Mouse (Mus musculus): ENCODE measurements around the gene Kcnk6.

The Kcnk6 gene

DNA sequence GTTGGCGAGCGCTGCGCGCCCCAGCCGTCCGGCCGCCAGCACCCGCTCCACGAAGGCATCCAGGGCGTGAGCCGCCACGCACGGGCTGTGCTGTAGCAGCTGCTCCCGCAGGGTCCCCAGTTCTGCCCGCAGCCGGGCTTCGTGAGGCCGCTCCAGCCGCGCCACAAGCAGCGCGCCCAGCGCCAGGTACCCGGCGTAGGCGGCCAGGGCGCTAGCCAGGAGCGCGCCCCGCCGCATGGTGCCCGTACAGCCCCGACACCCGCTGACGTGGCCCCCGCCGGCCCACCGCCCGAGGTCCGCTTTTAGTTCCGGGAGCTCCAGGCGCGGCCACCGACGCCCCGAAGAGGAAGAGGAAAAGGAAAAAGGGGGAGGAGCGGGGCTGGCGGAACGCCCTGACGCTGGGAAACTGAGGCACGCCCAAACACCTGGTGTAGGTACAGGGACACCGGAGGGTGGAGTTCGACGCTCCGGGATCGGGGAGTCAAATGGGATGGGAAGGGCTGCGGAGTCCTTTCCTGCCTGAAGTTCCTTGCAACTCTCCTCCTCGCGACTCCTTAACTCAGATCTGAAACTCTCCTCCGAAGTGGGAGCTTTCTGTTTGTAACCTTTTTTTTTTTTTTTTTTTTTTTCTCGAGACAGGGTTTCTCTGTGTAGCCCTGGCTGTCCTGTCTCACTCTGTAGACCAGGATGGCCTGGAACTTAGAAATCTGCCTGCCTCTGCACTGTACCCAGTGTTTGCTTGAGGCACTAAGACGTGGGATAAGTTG is at the start of gene Kcnk6:
Gene Kcnk6 (minus strand): TSS at position 269 of the 767 bp plus-strand sequence.
- no peak for DNase-seq (ENCODE audit: low spot score)

DNA sequence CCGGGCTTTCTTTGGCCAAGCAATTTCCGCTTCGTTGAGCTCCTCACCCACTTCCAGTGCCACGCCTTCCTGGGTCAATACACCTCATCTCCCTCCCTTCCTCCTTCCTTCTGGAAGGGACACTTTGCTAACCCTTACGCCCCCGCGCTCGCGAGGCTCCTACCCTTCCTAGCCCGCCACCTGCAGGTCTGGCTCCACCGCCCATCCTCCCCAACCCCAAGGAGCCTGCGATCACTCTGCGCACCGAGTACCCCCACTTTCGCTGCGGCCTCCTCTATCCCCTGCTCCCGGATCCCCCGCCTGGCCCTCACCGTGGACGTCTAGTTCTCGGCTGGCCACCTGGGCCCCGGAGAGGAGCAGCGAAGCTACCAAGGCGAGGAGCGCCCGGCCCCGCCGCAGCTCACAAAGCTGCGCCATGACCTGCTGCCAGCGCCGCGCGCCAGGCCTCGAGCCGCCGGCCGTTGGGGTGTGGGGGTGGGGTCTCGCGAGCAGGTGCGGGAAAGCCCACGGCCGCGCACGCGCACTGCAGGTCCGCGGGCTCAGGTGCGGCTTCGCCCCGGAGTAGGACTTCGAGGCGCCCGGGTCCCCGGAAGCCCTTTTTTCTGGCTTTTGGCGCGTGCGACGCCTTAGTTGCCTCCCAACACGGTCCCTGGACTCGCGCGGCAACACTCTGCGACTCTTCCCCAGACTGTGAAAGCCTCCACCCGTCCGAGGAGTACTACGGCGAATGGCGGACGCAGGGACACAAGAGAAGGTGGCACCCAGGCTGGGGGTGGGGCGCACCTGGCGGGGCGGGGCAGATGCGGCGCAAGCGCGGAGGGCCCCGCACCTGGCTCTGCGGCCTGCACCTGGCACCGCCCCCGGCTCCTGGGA is 49.1 kb upstream of the Kcnk6 start, which contains the start of gene Spint2:
Gene Spint2 (minus strand): TSS at position 712 of the 873 bp plus-strand sequence.
- peak; percentile 89 for DNase-seq (ENCODE audit: low spot score)

DNA sequence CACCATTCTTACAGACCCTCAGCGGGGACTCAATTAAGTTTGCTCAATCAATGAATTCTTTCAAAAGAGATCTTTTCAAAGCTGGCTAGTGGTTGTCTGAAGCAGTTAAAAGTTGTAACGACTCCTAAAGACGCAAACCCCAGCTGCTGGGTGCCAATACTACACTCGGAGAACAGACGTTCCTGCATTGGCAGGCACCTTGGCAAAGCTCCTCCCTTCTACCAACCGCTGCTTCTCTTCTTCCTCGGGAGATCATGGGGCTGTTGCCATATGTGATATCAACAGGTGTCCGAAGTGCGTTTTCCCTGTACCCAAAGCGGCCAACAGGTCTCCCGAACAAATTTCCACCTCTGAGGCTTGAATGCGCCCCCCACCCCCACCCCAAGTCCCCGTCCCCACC is 48.5 kb upstream of the Kcnk6 start:
- DNase-seq (ENCODE audit: low spot score), result no peak

DNA sequence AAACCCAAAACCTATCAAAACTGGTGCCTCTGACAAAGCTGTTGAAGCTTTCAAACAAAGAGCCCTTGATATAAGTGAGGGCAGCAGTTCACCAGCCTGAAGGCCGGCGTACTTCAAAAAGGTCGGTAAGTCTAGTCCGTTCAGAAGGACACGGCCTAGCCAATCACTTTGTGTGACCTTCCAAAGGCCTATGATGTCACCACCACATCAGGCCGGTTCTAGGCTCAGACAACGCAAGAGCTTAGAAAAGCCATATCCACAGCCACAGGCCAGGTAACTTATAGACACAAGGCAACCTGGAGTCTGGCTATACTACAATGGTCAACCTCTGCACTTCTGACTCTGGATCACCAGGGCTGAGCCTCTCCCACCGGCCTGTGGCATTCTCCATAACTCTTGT is 47.6 kb upstream of the Kcnk6 start:
- no peak for DNase-seq (ENCODE audit: low spot score)

DNA sequence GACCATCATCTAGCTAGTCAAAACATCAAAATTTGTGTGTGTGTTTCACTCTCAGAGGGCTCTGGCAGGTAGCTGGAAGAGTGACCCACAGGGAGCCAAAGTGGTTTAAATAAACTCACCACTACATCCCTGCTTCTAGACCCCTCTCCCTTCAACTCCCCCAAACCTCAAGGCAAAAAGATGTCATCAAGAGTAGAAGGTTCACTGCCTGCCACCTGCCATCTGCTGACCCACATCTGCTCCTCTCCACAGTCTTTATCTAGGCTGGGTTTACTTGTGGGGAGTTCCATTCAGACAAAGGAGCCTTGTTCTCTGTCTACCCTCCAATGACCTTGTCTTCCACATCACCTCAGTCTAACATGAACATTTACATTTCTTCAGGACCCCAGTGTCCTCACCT is 46.9 kb upstream of the Kcnk6 start:
- DNase-seq (ENCODE audit: low spot score), result no peak

DNA sequence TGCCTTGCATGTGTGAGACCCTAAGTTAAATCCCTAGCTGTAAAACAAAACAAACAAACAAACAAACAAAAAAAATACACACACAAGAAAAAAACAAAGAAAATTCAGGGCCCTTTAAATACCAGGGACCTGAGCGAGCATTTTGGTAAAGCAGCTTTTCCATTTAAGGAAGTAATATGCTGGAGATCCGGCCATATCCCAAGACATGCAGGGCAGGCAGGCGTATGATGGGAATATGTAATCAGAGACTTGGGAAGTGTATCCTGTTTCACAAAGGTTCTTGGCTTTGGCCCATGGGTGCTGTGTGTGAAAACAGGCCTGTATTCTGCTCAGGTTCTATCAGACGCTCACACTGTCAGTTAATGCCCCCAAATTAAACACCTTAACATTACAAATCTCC is 45.2 kb upstream of the Kcnk6 start:
- no peak for DNase-seq (ENCODE audit: low spot score)

DNA sequence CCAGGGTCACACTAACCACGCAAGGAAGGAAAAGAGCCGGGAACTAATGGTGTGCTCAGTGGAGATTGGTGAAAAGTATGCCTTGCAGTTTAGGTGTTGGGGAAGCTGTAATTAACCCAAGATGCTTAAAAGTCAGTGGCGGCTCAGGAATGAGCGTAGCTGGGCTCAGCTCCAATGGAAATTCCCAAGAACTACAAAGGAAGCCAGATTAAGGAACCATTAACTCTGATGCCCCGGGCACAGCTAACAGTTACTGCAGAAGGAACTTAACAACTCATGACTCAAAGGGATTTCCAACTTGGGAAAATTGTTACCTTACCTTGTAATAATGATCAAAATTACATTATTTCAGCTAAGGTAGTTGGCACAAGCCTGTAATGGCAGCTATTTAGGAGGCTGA is 44.4 kb upstream of the Kcnk6 start:
- DNase-seq (ENCODE audit: low spot score), result no peak

DNA sequence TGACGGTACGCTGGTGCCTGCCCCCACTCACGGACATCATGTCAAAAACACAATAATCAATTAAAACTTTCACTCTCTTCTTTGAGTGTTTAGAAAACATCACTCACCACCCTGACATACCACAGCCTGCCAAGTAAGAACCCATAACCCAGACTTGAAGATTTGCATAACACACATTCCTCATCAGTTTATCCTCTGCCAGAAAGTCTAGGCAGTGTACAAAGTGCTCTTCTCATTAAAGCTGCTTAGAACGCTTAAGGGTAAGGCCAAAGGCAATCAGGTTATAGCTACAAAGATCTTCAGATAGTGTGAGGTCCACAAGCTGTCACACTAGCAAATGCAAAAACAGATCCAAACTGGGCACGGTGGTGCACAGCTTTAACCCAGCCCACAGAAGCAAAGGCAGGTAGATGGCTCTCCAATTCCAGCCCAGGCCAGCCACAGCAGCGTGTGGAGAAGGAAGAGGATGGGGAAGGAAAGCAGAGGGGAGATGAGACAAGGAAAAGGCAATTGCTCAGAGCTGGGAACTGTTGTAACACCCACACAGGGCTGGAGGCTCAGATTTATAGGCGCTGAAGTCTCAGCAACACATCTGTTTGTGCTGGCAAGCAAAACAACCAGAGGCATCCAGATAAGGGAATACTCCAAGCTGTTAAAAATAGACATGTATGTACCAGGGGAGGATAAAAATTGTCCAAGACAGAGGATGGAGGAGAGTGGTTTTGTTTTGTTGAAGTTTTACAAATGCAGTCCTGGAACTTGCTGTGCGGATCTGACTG is 39.6 kb upstream of the Kcnk6 start:
- no peak for DNase-seq (ENCODE audit: low spot score)

DNA sequence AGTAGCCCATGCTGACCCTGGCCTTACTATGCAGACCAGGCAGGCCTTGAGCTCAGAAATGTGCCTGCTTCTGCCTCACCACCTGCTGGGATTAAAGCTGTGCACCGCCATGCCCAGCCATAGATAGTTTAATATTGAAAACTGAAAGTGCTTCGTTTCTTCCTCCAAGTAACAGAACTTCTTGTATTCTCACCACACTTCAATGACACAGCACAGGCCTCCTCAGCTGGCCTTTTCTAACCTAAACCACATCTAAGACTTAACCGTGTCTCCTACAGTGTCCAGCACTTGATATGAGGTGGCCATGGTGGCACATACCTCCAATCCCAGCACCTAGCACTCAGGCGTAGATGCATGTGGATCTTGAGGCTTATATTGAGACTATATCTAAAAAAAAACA is 38.1 kb upstream of the Kcnk6 start:
- DNase-seq (ENCODE audit: low spot score), result no peak

DNA sequence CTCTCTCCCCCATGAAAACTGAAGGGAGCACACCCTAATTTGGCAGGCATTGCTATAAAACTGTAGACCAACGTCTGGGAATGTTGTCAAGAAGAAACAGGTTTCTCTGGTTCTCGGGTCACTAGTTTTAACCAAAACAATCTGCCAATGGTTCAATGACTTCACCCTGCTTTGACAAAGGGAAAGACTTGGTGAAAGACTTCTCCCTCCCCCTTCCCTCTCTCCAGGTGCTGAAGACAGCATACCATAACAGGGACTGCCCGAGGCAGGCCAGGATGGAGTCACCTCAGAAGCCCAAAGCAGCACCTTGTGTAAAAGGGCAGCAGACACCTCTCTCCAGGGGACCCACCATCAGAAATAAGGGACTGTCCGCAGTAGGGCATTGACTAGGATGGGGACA is 34.6 kb upstream of the Kcnk6 start:
- no peak for DNase-seq (ENCODE audit: low spot score)

DNA sequence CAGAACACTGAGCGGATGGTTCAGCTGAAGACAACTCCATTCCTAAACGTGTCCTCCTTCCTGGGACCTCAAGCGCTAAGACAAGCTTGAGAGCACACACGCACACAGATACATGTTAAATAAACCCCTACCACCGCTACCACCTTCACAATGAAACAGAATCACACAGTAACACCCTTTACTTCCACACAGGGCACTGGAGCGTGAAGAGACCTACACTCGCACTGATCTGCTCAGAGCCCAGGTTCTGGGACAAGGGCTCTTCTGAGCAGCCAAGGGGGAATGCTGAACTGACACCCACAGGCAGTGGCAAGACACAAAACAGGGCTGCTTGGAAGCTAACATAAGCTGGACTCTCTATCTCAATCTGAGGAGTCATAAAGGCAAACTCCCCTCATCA is 33.3 kb upstream of the Kcnk6 start:
- no peak for DNase-seq (ENCODE audit: low spot score)

DNA sequence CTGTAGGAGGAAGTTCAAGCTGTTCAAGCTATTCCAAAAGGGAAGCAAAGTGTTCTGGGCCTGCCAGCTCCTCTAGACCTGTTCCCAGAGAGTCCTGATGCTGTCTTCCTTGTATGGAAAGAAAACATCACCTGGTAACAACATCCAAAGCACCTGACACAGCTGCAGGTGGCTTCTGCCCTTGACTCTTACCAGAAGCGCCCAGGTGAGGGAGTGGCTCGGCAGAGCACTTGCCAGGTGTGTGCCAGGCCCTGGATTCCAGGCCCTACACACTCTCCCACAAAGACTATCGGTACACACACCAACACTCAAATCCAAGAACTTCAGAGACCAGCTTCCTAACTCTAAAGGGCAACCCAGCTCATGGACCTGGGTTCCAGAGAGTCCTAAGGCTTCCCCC is 31.5 kb upstream of the Kcnk6 start:
- no peak for DNase-seq (ENCODE audit: low spot score)

DNA sequence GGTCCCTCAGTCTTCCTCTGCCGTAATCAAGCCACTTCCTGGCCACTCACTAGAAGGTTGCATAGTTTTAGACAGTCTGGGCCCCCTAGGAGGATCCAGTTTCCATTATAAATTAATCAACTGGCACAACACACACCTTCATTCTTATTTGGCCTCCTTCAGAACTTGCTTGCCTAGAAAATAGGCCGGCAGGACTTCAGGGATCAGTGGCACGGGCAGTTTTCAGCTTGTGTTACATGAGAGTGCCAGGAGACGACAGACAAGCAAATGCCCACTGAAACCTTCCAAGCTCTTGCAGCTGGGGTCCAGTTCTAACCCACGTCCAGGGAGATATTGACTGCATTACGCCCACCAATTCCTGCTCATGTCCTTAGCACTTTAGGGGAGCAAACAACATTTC is 29.8 kb upstream of the Kcnk6 start:
- DNase-seq (ENCODE audit: low spot score), result no peak

DNA sequence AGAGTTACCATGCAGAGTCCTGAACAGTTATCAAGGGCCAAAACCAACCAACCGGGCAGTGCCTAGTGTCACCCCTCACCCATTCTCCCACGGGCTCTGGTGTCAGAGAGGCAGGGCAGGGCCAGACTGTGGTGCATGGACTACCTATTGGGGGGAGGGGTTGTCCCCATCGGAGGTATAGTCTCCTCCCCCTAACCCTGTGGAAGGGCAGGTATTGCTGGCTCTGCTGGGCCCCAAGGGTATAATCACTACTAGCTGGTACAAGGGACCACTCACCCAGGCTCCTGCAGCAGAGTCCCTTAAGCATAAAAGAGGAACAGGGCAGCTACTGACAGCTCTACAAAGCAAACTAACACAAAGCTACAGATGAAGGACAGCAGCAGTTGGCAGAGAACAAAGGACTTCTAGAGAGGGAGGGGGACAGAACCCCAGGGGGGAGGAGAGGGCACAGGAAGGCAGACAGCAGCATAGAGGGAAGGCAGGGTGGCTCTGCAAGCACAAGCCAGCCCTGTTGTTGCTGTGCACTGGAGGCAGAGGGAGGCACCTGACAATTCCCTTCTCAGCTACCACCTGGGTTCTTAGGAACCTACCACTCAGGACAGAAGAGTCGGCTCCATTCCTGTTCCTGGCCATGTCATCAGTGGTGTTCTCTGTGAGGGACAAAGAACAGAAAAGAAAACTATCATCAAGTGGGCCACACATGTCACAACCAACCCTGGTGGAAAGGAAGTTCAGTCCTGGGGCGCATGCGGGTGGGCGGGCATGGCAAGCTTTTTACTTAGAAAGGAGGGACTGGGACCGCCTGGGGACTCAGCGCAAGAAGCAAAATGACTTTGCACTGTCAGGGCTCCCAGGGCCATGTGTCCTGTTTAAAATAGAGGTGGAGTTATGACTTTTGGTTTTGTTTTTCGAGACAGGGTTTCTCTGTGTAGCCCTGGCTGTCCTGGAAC is 27.7 kb upstream of the Kcnk6 start:
- DNase-seq (ENCODE audit: low spot score), result no peak

DNA sequence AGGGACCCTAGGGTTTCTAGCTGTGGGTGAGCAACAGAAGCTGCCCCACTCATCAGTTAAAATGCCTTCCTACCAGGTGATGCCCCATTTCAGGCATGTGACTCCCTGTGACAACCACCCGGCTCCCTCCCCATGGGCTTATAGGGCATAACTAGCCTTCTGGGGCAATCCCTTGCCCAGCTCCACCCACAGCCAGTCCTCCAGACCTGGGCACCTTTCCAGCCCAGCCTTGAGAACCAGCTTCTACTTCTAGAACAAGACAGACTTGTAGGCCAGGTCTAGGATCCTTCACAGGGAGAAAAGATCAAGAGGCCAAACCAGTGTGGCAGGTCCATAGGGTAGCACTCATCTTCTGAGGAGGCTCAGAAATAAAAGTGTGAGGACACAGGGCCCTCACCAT is 25.1 kb upstream of the Kcnk6 start:
- DNase-seq (ENCODE audit: low spot score), result no peak

DNA sequence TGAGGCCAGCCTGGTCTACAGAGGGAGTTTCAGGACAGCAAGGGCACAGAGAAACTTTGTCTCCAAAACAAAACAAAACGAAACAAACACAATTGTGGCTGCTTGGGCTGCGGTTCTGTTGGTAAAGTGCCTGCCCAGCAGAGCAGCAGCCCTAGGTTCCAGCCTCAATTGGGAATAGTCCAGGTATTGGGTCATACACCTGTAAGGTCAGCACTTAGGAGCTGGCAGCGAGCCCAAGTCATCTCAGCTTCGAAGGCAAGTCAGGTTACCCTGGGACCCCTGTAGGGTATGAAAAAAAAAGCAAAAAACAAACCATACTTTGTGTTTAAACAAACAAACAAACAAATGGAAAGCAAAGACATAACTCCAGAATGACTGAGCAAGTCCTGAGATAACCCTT is 23.6 kb upstream of the Kcnk6 start:
- DNase-seq (ENCODE audit: low spot score), result no peak

DNA sequence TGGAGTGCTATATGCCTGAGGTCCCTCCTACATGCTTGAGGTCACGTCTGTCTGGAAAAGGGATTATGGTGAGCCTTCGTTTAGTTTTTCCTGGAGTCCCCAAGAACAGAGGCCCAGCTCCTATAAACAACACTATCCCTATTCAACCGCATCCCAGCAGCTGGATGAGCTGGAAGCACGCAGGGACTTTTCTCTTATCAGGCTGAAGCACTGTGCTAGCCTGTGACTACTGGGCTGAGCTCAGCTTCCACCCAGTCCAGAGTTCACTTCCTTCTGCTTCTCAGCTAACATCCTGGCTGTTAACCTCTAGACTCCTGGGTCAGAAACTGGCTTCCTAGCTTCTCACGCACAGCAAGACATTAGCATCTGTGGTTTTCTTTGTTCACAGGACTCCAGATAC is 21.5 kb upstream of the Kcnk6 start:
- no peak for DNase-seq (ENCODE audit: low spot score)

DNA sequence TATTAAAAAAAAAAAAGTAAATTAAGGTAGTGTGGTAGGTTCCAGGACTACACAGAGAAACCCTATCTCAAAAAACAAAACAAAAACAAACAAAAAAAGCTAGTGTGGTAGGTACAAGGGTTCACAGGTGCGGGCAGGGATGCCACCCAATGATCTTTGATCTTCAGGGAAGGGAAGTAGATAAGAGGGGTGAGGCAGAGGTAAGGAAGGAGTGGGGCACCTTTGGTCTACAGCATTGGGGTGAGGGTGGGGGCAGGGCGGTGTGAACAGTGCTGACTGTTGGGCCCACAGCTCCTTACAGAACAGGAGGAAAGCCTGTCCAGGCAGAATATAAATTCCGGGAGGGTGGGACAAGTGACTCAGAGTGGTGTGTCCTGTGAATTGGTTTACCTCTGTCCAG is 18.9 kb upstream of the Kcnk6 start:
- no peak for DNase-seq (ENCODE audit: low spot score)

DNA sequence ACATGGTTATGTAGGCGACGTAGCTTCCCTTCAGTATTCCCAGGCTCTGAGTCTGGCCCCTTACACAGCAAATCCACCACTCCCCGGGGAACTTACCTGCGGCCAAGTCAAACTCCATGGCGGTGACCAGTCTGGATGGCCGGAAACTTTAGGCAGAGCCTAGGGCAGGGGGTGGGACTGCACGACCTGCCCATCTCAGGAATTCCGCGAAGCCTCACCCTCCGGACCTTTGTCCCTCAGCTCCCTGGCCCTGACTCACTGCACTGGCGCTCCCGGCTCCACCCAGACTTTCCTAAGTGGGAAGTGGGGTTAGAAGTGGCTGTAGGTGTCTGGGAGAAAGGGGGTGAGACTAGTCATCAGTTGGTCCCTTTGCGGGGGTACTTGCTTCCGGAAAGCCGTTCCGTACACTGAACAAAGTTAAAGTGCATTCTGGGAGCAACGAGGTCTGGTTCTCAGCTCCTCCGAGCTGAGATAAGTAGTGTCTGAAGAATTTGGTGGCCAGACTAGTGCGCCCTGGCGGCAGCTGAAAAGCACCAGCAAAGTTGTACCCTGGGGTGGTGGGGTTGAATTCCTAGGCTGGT is 16.0 kb upstream of the Kcnk6 start, which contains the start of gene 2200002D01Rik:
Gene 2200002D01Rik (minus strand): TSS at position 206 of the 581 bp plus-strand sequence.
- DNase-seq (ENCODE audit: low spot score), result no peak

DNA sequence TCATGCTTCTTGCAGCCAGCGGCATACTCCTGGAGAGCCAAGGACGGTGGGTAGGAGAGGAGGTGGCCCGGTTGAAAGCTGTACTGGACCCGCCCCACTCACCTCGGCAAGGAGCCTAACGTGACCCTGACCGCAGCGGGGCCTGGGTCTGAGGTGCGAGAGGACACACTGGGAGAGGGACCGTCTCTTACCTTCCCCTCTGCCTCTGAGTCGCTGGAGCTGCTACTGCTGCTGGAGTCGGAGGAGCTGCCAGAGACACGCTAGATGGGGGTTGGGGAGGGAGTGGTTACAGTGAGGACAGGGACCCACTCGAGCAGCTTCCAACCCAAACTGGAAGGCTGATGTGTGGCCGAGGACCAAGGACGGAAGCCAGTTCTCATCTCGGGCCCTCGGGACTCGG is 15.4 kb upstream of the Kcnk6 start:
- peak; percentile 39 for DNase-seq (ENCODE audit: low spot score)

DNA sequence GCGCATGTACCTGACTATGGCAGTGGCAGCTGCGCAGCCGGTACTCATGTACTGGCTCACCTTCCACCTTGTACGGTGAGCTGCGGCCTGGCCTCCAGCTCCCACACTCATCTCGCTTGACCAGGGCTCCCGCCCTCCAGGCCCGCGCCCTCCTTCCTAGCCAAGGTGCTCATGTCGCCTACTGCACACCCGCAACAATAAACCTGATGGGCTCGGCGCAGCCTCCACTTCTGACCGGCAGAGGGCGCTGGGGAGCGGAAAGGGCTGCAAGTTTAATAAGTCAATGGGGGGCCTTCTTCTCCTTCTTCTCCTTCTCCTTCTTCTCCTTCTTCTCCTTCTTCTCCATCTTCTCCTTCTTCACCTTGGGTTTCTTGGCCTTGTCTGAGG is 15.0 kb upstream of the Kcnk6 start:
- peak; percentile 81 for DNase-seq (ENCODE audit: low spot score)
